Mouse (Mus musculus): ENCODE data around the gene Yjefn3.
"Not testable (repeated sequence)": the region's sequence is repeated elsewhere in the genome, so short reads cannot be mapped to it uniquely, and the experiment has no call there.

Yjefn3 gene

DNA sequence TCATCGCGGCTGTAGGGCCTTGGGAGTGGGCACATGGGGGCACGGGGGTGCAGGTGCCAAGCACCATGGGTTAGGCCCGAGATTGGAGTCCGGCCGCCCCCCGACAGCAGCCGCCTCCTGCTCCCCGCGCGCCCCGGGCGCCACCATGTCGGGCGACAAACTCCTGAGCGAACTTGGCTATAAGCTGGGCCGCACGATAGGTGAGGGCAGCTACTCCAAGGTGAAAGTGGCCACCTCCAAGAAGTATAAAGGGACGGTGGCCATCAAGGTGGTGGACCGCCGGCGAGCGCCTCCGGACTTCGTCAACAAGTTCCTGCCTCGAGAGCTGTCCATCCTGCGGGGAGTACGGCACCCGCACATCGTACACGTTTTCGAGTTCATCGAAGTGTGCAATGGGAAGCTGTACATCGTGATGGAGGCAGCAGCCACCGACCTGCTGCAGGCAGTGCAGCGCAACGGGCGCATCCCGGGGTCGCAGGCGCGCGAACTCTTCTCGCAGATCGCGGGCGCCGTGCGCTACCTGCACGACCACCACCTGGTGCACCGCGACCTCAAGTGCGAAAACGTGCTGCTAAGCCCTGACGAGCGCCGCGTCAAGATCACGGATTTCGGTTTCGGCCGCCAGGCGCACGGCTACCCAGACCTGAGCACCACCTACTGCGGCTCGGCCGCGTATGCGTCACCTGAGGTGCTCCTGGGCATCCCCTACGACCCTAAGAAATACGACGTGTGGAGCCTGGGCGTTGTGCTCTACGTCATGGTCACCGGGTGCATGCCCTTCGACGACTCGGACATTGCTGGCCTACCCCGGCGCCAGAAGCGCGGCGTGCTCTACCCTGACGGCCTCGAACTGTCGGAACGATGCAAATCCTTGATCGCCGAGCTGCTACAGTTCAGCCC lies at the start of gene Yjefn3, which contains the start of the genes Tssk6 and Ndufa13:
Gene Yjefn3 (minus strand): TSS at position 550 of the 900 bp plus-strand sequence.
Gene Tssk6 (plus strand): TSS at position 22 of the 900 bp plus-strand sequence.
Gene Ndufa13 (minus strand): TSS at position 396 of the 900 bp plus-strand sequence.
- DNase-seq (ENCODE audit: low spot score), result no peak

DNA sequence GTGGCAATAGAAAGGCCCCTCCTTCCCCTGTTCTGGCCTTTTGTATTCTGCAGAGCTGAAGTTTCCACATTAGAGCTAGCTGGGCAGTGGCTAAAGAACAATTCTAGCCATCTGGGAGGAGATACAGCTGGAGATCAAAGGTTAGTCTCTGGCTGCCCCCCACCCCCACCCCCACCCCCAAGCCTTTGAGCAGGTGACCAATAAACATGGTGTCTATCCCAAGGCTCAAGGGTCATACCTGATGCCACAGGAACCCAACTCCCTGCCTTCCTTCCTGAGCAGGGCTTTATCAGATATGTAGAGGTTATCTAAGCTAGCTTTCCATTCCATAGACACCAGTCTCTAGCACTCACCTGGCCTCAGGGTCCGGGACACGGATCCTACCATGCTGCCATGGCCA lies 47.8 kb upstream of the Yjefn3 start:
- no peak for DNase-seq (ENCODE audit: low spot score)

DNA sequence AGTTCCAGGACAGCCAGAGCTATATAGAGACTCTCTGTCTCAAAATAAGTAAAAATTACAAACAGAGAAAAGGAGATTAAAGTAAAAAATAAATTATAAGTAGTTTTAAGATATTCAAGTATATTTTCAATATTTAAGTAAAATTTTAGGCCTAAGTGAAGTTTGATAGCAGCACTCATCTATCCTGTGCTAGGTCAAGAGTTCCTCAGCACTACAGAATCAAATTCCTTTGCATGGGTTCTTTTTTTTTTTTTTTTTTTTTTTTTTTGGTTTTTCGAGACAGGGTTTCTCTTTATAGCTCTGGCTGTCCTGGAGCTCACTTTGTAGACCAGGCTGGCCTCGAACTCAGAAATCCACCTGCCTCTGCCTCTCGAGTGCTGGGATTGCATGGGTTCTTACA lies 40.0 kb upstream of the Yjefn3 start:
- DNase-seq (ENCODE audit: low spot score), result not testable (repeated sequence)

DNA sequence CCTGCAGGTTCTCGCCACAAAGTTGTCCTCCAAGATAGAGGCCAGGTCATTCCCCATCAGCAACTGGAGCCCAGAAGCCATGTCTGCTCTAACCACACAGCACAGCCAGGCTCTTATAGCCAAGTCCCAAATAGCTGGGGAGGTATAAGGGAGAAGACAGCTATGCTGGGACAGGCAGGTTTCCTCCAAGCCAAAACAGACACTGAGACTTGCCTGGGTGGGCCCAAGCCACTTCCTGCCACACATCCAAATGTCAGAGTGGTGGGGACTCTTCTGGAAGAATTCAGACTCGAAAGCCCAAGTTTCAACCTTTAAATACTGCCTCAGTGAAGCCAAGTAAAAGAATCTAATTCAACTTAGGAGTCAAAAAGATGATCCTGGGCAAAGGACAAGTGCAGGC lies 37.9 kb upstream of the Yjefn3 start:
- no peak for DNase-seq (ENCODE audit: low spot score)

DNA sequence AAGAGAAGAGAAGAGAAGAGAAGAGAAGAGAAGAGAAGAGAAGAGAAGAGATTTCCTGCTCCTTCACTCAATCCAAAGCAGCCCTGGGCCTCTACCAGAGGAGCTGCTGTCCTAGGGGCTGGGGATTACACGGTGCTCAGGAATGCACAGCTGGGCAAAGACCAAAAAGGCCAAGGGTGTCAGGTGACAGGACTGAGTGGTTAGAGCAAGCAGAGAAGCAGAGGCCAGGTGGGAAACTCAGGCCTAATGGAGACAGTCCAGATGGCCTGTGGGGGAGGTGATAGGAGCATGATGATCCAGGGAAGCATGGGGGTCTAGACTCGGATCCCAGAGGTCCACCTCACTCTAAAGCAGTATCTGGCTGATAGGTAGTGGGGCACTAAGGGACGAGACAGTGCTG lies 37.1 kb upstream of the Yjefn3 start:
- DNase-seq (ENCODE audit: low spot score), result no peak

DNA sequence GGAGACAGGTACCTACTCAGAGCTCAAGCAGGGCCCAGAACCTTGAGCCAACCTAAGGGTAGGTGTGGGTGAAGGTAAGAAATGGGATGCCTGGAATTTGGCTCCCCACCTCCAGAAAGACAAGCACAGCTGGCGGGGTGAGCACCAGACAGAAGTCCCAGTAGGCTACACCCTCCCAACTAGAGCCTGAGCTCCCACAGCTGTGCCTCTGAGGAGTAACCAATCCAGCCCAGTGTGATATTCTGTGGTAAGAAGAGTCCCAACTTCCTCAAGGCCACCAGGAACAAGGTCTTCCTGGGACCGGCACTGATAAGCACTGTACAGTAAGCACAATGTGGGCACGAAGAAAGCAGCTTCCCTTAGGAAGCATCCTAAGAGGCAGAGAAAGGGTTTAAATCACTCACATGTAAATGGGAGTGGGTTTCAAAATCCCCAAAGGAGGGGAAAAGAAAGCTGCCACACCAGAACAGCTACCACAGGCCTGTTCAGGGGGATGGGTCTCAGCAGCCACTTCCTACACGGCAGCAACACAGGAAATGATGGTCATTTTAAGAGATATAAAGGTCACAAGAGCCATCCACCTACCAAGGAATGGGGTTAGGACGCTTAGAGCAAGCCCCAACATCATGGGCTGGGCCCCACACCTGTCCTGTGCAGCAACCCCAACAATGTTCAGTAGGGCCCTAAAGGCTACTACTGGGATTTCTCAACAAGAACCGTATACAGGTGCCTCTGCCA lies 35.9 kb upstream of the Yjefn3 start:
- DNase-seq (ENCODE audit: low spot score), result no peak

DNA sequence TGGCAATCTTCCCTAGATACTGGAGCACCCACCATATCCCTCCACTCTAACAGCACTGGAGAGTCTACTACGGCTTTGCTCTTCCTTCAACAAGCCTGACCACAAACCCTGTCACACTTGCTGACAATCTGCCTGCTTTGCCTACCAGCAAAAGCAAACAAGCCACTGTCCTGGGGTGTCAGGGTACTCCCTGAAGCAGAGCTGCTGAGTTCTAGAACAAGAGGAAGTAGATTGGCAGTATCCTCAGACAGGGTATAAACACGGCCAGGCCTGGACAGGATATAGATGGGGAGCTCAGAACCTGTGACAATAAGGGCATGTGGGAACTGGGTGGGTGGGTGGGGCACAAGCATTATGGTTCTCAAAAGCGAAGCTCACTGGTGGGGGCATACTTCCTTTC lies 35.0 kb upstream of the Yjefn3 start:
- no peak for DNase-seq (ENCODE audit: low spot score)

DNA sequence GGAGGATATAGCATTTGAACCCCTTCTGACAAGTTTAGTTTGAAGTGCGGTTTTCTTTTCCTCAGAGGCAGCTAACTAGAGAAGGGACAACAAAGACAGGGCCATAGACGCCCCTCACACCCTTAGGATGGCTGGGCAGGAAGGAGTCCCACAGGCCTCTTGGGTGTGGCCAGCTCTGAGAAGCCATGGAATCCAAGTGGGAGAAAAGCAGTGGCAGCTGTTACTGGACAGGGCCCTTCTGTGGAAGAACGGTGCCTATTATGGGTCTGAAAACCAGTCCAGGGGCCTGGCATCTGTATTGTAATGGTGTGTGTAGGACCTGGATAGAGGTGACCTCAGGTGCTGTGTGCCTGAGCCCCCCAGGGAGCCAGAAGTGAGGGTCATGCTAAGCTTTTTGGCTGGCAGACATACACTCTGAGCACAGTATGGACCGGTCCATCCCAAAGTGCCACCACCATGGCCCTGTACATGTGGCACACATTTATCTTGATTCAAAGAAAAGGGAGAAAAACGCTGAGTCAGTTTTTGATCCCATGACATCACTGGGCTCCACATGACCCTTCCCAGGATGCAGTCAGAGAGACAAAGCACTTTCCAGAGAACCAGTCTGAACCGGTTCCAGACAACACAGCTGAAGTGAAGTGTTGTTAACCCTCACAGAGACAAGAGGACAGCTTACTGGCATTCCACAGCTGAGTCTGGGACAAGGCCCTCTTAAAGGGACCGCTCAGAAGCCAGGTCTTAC lies 33.7 kb upstream of the Yjefn3 start:
- no peak for DNase-seq (ENCODE audit: low spot score)

DNA sequence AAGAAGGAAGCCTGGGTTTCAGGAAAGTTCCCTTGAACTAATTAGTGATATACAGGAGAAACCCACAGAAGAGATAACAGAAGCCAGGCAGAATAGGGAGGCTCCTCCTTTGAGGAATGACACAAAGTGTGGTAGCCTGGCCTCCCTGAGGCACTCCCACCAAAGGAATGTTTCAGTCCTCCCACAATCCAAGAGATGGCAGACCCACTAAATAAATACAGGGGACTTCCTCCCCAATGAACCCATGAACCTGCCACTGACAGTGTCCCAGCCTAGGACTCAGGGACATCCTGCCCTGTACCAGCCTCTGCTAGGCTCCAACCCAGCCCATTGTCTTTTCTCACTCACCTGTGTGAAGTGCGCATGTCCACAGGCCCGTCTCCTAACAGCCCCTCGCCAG lies 32.9 kb upstream of the Yjefn3 start:
- no peak for DNase-seq (ENCODE audit: low spot score)

DNA sequence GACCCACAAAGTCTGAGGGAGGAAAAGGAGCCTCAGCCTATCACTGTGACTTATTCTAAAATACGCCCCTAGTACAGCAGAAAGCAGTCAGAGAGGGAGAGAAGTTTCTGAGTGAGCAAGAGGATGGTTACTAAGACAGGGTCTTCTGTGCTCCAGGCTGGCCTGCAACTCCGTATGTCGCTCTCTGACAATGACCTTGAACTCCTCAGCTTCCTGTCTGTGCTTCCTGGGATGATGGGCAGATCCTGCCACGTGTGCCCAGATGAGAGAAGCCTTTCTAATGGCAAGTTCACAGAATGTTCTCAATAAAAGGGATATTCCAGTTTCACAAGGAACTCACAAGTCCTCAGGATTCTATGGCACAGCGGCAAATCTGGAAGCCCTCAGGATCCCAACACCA lies 32.1 kb upstream of the Yjefn3 start:
- DNase-seq (ENCODE audit: low spot score), result no peak

DNA sequence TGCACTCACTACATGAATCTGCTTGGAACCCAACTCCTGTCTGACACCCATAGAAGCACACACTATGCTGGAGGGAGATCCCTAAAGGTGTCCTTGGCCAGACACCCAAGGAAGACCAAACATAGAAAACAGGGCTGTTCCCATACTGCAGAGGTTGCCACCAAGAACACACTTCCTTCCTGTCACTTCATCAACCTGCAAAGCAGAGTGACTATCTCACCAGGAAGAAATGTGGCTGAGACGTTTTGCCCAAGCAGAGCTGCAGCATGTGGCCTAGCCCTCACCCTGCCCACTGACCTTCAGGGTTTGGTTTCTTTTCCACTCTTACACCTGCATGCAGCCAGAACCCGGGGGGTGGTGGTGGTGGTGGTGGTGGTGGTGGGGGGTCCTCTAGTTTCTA lies 31.3 kb upstream of the Yjefn3 start:
- no peak for DNase-seq (ENCODE audit: low spot score)

DNA sequence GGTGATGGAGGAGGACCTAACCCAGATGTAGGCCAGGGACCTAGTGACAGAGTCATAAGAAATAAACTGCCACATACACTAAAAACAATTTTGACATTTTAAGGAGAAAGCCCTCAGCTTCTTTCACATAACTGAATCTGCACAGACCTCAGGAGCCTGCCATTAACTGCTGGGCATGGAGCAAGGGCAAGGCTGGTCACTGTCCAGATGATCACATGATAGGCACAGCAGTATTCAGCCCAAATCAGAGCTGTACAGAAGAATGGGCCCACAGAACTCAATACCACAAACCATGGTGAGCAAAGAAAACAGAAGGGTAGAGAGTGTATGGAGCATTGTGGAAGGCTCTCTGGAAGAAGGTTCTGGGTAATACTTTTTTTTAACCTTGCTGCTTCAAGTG lies 24.4 kb upstream of the Yjefn3 start:
- no peak for DNase-seq (ENCODE audit: low spot score)

DNA sequence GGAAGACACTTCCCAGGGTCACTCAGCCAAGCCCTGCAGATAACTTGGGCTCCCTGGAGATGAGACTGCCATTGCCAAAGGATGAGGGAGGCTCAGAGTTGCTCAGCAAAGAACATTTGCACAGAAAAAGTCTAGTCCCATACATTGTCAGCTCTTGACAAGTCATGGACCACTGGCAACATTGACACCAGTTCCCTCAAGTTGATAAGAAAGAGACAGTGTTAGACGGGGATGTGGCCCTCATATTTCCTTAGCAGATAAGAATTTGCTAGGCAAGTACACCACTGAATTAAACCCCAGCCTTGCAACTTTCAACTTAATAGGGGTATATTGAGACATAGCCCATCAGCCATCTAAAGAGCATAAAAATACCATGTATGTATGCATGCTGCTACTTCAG lies 21.5 kb upstream of the Yjefn3 start:
- no peak for DNase-seq (ENCODE audit: low spot score)

DNA sequence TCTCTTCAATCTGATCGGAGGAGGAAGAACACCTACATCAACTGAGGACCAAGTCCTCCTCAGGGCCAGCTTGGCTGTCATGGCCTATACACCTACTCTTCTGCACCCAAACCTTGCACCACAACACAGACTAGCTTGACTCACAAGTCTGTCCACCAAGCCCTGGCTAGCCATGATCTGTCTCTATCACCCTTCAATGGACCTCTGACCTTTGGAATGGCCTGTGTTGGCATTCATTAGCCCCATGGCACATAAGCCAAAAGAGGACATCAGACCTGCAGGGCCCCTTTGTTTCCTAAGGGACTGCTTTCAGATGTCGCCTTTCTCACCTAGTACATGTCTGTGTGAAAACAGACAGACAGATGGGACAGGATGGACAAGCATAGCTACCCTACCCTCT lies 18.6 kb upstream of the Yjefn3 start:
- no peak for DNase-seq (ENCODE audit: low spot score)

DNA sequence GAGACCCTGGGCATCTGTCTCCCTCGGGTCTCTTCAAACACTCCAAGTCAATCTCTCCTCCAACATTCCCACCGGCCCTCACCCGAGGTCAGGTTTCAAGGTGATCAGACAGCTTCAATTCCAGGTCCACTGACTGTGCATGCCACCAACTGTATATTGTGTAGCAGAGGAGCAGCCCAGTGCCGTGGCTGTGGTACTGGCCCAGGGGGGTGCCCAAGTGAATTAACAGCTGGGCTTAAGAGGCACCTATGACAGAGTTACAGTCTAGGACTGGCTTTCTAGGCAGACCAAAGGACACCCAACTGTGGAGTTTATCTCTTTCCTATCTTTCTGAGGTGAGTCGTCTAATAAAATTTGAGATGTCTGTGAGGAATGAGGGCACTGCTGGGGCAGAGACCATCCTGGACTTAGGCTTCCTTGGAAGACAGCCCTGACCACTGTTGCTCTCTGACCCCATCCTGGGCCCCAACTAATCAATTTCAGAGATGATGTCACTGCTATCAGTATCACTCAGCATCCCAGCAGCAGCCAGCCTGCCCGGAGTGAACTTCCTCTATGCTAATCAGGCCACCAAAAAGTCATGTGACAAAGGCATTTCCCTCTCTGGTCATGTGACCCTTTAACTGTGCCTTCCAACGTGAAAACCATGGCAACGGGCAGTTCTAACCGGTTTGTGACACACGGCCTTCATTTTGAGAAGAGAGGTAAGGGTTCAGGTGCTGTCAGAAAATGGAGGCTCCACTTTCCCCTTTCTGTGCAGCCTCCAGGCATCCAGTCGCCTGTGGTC lies 17.6 kb upstream of the Yjefn3 start:
- DNase-seq (ENCODE audit: low spot score), result no peak

DNA sequence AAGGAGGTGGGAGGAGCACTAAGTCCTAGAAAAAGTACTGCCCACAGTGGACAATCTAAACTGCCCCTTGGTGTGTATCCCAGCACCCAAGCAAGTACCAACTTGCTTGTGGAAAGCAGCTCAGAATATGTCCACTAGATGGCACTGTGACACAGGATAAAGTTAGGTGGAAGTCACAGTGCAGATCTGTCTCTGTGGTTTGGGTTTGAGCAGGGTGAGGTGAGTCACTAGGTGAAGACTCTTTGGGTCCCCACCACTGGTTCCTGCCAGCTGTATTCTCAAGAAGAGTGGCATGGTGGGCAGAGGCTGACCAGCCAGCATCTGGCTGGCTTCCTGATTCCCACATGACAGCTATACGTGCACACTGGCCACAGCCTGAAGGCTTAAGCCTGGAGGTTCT lies 16.5 kb upstream of the Yjefn3 start:
- no peak for DNase-seq (ENCODE audit: low spot score)

DNA sequence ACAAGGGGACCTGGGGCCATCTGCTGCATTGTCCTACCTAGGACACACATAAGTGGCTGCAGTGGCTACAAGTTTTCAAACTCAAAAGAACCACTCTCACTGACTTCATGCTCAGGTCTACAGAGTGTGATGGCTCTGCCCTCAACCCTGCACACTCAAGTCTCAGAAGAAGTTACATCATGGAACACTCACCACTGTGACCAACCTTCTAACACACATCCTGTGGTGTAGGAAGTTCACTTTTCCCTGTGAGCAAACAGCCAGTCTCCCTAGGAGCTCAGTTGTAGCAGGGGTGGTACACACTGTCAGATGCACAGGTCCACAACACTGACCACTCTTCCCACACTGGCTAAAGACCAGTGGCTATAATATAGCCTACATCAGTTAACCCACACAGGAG lies 16.0 kb upstream of the Yjefn3 start:
- DNase-seq (ENCODE audit: low spot score), result no peak

DNA sequence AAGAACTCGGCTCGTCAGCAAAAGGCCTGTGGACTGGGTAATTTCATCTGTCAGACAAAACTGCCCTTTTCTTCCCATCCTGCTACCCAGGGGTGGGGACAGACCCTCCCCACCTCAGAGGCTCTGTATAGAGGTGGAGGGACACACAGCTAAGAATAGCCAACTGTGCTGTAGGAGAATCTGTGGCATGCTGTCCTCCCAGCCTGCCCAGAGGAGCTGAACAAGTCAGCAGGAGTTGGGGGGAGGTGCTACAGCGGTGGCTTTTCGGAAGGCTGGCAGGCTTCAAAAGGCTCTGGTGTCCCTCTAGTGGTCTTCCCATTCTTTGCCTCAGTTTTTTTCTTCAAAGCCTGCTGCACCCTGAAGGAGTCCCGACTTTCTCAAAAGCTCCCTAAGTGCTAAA lies 13.2 kb upstream of the Yjefn3 start:
- DNase-seq (ENCODE audit: low spot score), result no peak

DNA sequence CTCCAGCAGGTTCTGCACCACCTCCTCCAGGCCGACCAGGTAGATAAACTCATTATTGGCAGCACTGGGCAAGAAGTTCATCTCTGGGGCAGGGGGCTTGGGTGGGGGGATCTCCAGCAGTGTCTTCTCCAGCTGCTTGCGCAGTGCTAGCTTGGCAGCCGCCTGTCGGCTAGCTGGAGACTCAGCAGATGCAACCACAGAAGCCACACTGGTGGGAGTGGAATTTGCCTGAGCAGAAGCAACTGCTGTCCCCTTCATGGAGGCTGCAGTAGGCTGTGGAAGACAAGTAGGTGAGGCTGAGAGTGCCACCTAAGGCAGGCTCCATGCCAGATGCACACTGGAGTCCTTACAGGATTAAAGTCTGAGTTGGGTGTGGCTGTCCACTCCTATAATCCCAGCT lies 12.0 kb upstream of the Yjefn3 start:
- no peak for DNase-seq (ENCODE audit: low spot score)

DNA sequence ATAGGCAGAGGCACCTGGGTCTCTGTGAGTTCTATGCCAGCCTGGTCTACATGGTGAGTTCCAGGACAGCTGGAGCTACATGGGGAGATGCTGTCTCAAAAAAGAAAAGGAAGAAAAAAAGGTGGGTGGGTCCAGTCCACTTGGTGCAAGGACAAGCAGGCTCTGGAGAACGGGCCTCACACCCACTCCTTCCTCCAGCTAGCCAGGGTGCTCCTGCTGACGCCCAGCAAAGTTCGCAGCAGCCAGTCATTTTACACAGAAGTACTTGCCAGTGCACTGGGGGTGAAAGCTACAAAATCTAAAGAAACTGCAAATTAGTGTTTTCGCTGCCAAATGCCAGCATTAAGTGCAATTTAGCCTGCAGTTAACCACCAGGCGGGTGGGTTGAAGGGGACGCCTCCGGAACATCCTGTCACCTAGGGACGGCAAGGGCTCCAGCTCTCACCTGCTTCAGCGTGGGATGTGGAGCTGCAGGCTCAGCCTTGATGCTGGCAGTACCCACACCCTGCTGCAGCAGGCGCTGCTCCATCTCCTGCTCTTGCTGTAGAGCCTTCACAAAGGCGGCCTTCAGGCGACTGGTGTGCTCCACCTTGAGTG lies 10.1 kb upstream of the Yjefn3 start:
- no peak for DNase-seq (ENCODE audit: low spot score)

DNA sequence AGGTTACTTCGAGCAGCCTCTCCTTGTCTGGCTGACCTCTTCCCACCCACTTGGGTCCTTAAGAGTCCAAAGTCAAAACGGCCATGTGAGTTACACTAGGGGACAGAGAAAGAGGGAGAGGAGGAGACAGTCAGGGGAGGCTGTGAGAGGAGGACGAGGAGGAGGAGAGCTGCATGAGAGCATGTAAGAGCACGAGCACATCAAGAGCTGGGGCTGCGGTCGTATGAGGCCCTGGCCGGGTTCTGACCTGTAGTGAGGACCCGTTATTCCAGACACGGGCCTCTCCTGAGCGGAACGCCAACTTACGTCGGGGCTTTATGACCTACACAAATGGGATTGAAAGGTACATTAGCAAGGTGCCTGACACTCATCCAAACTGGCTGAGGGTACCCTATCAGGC lies 9.4 kb upstream of the Yjefn3 start:
- DNase-seq (ENCODE audit: low spot score), result no peak
